Mouse (Mus musculus) ES-Bruce4 (cell line): ENCODE measurements around the gene Zfp652.
"Not testable (repeated sequence)": the region's sequence is repeated elsewhere in the genome, so short reads cannot be mapped to it uniquely, and the experiment has no call there.

Experiments used
- CTCF ChIP-seq: IDR thresholded peaks from one replicate; pipeline ENCODE4 v1.8.1; 2011; ENCODE audit warnings: low read depth, low read length
- EP300 ChIP-seq: IDR thresholded peaks from 2 replicates; pipeline ENCODE4 v1.6.1; 2011; ENCODE audit warnings: low read depth, low read length; ENCODE audit not compliant: insufficient read depth
- POLR2A ChIP-seq: IDR thresholded peaks from one replicate; pipeline ENCODE4 v1.8.1; 2011; ENCODE audit warnings: low read length; ENCODE audit not compliant: insufficient read depth

- not testable (repeated sequence) for TF ChIP-seq CTCF, POLR2A, EP300
Observed at GRCm38 (mm10) chr11:95879861-95880260, 167.4 kb downstream of the Zfp652 start.
